9 mouse cellular contexts compared by ENCODE assay signal in genomic region chr13:28690511-28691160, GRCm38 (mm10).
DNase-seq lines count a peak whose midpoint lies in the region; ATAC-seq lines count a peak whose summit lies in the region.
"Had no signal": no experiment of that assay in that cellular context is flagged by ENCODE, and none has a peak within 500 bp of the region (broad histone marks: within the 10 kb centered on the region; RNA-seq: fewer than 3 reads in every experiment).

No protein-coding gene starts in this region.

- H3K9ac ChIP-seq in lung, embryonic 15.5 days: no peak overlapping the region
- H3K9ac ChIP-seq: liver, embryonic 13.5 days had no signal

- peaks cover 34% of the 10 kb centered on the region for H3K4me1 ChIP-seq in lung, embryonic 15.5 days
- H3K4me1 ChIP-seq in embryonic facial prominence, embryonic 10.5 days: peaks cover 41% of the 10 kb centered on the region
- H3K4me1 ChIP-seq: liver, embryonic 13.5 days had no signal

- peak; percentile 39; the same call in 1 of the 2 replicates for ATAC-seq in lung, embryonic 15.5 days (ENCODE audit: borderline replicate concordance, extremely low read depth, low FRiP score, low TSS enrichment)
- ATAC-seq in frontal cortex, adult (ENCODE audit: low TSS enrichment): no peak

- 66% methylated on average over 5 of the region's 5 CpGs for WGBS in lung, embryonic 15.5 days
- WGBS in embryonic facial prominence, embryonic 10.5 days: 40% methylated on average over 5 of the region's 5 CpGs

- H3K27me3 ChIP-seq in lung, embryonic 15.5 days: no peaks in the 10 kb centered on the region
- no peaks in the 10 kb centered on the region for H3K27me3 ChIP-seq in embryonic facial prominence, embryonic 10.5 days (replicated peaks; ENCODE audit: low read depth, poor library complexity, severe bottlenecking)
- H3K27me3 ChIP-seq: liver, embryonic 13.5 days had no signal

- DNase-seq in lung, postnatal 4 days: no peak
- DNase-seq in embryonic facial prominence, embryonic 10.5 days (ENCODE audit: low spot score): peak; percentile 79
- DNase-seq in forelimb bud, embryonic 11.5 days (ENCODE audit: low read depth, low spot score): peak; percentile 91
- peak; percentile 33 for DNase-seq in skeletal muscle tissue, adult 2 months (ENCODE audit: low read depth, low spot score)
- DNase-seq in spleen, adult 18-20 months: no peak
- DNase-seq: kidney, adult 2 months; liver, embryonic 13.5 days had no signal

- no peaks in the 10 kb centered on the region for H3K9me3 ChIP-seq in lung, embryonic 15.5 days
- H3K9me3 ChIP-seq in embryonic facial prominence, embryonic 10.5 days: 0 out of 2 replicates have a peak, but pooled peaks cover 2% of the 10 kb centered on the region
- H3K9me3 ChIP-seq: liver, embryonic 13.5 days had no signal

- peak overlapping the region; percentile 89 for H3K27ac ChIP-seq in lung, embryonic 15.5 days
- peak overlapping the region; percentile 73 for H3K27ac ChIP-seq in embryonic facial prominence, embryonic 10.5 days (replicated peaks)
- H3K27ac ChIP-seq: liver, embryonic 13.5 days had no signal

- H3K4me2 ChIP-seq in lung, embryonic 15.5 days: no peak overlapping the region
- H3K4me2 ChIP-seq: liver, embryonic 13.5 days had no signal

- no peaks in the 10 kb centered on the region for H3K36me3 ChIP-seq in lung, embryonic 15.5 days
- peaks cover 6% of the 10 kb centered on the region; the same call in 1 of the 2 replicates for H3K36me3 ChIP-seq in embryonic facial prominence, embryonic 10.5 days (replicated peaks)
- H3K36me3 ChIP-seq: liver, embryonic 13.5 days had no signal

- no peak overlapping the region for H3K4me3 ChIP-seq in lung, embryonic 15.5 days
- H3K4me3 ChIP-seq in embryonic facial prominence, embryonic 10.5 days: no peak overlapping the region
- H3K4me3 ChIP-seq: liver, embryonic 13.5 days had no signal

Comparison
In these comparisons a context has a peak if more than half of its experiments do, and no peak if none do; other contexts are left out.
1. DNase-seq: peak in embryonic facial prominence, embryonic 10.5 days (single experiment), forelimb bud, embryonic 11.5 days (single experiment) and skeletal muscle tissue, adult 2 months (single experiment); none in lung, postnatal 4 days (0 of 2) and spleen, adult 18-20 months (0 of 2).